Mouse (Mus musculus) urinary bladder, postnatal 10 days (tissue): ENCODE results near the gene Mgat5.

Experiments
- DNase-seq: peaks from one replicate; pipeline ENCODE4 v3.0.0; 2022; ENCODE audit warnings: low spot score

Gene Mgat5

DNA sequence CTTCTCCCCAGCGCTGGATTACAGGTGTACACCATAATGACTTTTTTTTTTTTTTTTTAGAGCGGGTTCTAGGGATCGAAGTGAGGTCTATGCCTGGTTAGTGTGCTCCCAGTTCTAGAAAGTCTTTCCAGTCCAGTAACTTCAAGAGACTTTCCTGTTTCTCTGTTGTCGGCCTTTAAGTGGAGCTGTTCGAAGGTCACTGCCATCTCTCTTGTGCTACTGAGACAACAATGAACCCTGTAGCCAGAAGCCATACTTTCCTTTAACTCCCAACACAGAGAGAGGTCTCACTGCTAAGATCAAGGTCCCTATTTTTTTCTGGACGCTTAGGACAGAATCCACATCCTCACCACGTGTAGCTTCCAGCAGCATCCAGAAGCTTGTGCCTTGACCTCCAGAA, 13.4 kb downstream of the Mgat5 start:
- DNase-seq: no peak

- DNase-seq: no peak
Measured at GRCm38 (mm10) chr1:127219161-127219560, 14.3 kb downstream of the Mgat5 start.

GRCm38 (mm10) chr1:127219621-127220020, 14.8 kb downstream of the Mgat5 start:
- DNase-seq: no peak

GRCm38 (mm10) chr1:127221998-127222736, 17.4 kb downstream of the Mgat5 start:
- DNase-seq: no peak

DNA sequence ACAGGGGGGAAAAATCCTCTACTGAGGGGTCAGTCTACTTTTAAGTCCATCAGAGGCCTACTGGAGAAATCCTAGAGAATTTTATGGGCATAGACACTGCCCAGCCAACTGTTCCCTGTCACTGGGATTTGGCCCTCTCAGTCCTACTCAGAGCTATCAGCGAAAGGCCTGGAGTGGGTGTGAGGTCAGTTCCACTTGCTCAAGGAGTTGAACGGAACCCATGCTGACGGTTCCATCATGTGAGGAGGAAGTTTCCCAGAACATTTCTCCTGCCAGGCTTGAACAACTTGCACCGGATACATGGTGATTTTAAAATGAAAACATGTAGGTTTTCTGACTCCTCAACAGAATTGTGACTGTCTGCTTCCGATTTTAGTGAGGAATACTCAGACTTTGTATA, 20.2 kb downstream of the Mgat5 start:
- DNase-seq: no peak

- no peak for DNase-seq
Measured at GRCm38 (mm10) chr1:127229011-127229410, 24.2 kb downstream of the Mgat5 start.

- no peak for DNase-seq
Measured at GRCm38 (mm10) chr1:127230468-127230867, 25.7 kb downstream of the Mgat5 start.

GRCm38 (mm10) chr1:127233191-127233651, 28.4 kb downstream of the Mgat5 start:
- DNase-seq: no peak

DNA sequence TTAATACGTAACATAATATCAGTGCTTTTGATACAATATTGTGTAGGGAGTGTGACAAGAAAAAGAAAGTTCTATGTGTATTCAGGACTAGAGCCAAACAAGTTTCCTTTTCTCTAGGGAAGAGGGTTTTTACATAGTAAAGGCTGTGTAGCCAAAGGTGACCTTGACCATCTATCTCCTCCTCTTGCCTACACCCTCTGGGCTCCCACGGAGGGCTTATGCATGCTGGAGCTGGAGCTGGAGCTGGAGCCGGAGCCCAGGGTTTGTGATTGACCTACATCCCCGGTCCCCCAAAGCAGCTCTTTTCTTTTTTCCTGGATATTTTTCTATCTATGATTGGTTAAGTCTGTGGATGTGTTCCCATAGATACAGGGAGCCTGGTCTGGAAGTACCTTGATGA, 30.3 kb downstream of the Mgat5 start:
- DNase-seq: no peak

GRCm38 (mm10) chr1:127236396-127236795, 31.6 kb downstream of the Mgat5 start:
- DNase-seq: no peak

- DNase-seq: no peak
Measured at GRCm38 (mm10) chr1:127238871-127239314, 34.1 kb downstream of the Mgat5 start.

GRCm38 (mm10) chr1:127239914-127240313, 35.1 kb downstream of the Mgat5 start:
- DNase-seq: no peak

- no peak for DNase-seq
Measured at GRCm38 (mm10) chr1:127242151-127242887, 37.5 kb downstream of the Mgat5 start.

- DNase-seq: no peak
Measured at GRCm38 (mm10) chr1:127242888-127243588, 38.2 kb downstream of the Mgat5 start.

DNA sequence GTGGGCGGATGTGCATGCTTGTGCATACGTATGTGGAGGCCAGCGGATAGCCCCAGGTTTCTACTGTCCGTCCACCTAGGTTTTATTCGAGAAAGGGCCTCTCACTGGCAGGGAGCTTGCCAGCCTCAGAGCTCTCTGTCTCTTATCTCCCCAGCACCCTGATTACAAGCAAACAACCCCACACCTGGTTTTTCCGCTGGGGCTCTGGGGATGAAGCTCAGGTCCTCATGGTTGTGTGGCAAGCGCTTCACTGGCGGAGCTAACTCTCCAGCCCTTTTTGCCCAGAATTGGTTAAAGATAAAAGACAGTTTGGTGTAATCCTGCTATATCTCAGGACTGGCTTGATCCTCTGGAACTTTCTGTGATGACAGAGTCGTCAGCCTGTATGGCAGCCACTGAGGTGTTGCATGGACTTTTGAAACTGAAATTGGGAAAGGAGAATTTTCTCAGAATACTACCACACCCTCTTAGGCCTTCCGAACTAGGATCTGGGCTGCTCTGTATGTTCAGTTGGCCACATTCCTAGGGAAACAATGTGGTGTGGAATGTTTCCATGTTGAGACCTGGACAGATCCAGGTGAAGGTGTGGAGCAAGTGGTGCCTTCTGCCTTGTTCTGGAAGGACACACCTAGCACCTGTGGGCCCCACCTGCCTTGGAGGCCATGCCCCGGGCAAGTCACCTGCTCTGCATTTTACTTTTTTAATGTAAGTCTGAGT, 39.4 kb downstream of the Mgat5 start:
- no peak for DNase-seq

GRCm38 (mm10) chr1:127246158-127246557, 41.3 kb downstream of the Mgat5 start:
- DNase-seq: no peak

- no peak for DNase-seq
Measured at GRCm38 (mm10) chr1:127248433-127248832, 43.6 kb downstream of the Mgat5 start.

DNA sequence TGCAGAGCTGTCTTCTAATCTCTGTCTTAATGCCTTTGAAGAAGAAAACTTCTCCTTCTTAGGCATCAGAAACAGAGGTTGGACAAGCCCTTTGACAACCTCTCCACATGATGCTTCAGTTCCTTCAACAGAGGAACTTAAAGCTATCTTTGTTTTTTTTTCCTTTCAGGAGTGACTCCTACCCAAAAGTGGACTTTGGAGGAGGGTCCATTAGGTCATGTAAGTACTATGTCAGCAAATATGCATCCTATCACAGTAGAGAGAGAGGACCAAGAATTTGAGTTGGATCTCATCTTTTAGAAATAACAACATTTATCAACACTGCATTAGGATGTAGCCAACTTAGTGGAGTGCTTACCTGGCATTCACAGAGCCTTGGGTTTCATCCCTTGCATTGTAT, 44.8 kb downstream of the Mgat5 start:
- no peak for DNase-seq

- no peak for DNase-seq
Measured at GRCm38 (mm10) chr1:127250313-127250712, 45.5 kb downstream of the Mgat5 start.

- DNase-seq: no peak
Measured at GRCm38 (mm10) chr1:127251751-127252150, 46.9 kb downstream of the Mgat5 start.

DNA sequence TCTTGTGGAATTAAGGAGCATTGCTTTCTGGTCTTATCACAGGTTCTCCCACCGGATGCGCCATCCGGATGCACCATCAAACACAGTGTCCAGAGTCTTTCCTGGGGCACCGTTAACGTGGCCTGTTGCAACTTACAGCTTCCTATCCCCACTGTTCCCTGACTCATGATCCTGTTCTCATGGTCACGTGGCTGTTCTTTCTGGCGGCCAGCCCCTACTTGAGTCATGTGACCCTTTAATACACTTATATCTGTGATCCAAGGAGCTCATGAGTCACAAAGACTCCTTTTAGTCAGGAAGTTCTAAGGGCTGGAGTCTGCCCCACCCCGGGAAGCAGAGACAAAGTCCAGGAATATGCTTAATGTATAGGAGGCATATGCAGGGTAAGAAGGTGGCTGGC, 52.2 kb downstream of the Mgat5 start:
- DNase-seq: no peak

DNA sequence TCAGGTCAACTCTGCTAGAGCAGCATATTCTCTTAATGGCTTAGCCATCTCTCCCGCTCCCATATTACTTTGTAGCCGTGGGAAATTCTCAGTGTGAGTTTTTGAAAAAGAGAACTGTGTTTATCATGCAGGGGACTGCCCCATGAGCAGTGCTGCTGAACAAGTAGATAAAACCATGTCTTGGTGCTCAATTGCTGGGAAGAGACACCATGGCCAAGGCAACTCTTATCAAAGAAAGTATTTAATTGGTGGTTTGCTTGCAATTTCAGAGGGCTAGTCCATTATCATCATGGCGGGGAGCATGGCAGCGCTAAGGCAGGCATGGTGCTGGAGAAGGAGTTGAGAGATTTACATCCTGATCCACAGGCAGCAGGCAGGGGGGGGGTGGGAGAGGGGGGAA, 54.9 kb downstream of the Mgat5 start:
- DNase-seq: no peak
